Mouse (Mus musculus): ENCODE measurements around the gene Wdfy4. TPM values are rescaled to one million over a fixed set of nuclear protein-coding genes. Genes with fewer than 3 reads are reported as not detected.

Wdfy4 gene
- polyA plus RNA-seq, 1 experiment from 2014 or later, result 0.01 TPM

- H3K36me3 ChIP-seq (ENCODE audit: poor library complexity, severe bottlenecking), result no peaks in the 10 kb centered on the region
- no peaks in the 10 kb centered on the region for H3K9me3 ChIP-seq (replicated peaks)
- no peak for ATAC-seq
- no peak overlapping the region for H3K4me3 ChIP-seq
- WGBS, result 86% methylated on average over 7 of the region's 7 CpGs
- no peaks in the 10 kb centered on the region for H3K4me1 ChIP-seq
- no peak overlapping the region for H3K27ac ChIP-seq
- H3K4me2 ChIP-seq, result no peak overlapping the region
- H3K27me3 ChIP-seq, result no peaks in the 10 kb centered on the region
- no peak overlapping the region for H3K9ac ChIP-seq
Measured at GRCm38 (mm10) chr14:33072351-33072750, 113.0 kb downstream of the Wdfy4 start.

GRCm38 (mm10) chr14:33067676-33068075, 117.6 kb downstream of the Wdfy4 start:
- no peak overlapping the region for H3K4me2 ChIP-seq
- no peaks in the 10 kb centered on the region for H3K9me3 ChIP-seq (replicated peaks)
- ATAC-seq, result no peak
- H3K27me3 ChIP-seq, result peaks cover 24% of the 10 kb centered on the region; the same call in 1 of the 2 replicates
- no peaks in the 10 kb centered on the region for H3K4me1 ChIP-seq
- no peaks in the 10 kb centered on the region for H3K36me3 ChIP-seq (ENCODE audit: poor library complexity, severe bottlenecking)
- no peak overlapping the region for H3K4me3 ChIP-seq
- 84% methylated on average over 9 of the region's 9 CpGs for WGBS
- no peak overlapping the region for H3K9ac ChIP-seq
- H3K27ac ChIP-seq, result no peak overlapping the region

- no peaks in the 10 kb centered on the region for H3K9me3 ChIP-seq (replicated peaks)
- 26% methylated on average over 5 of the region's 5 CpGs for whole genome bisulfite sequencing
- ATAC-seq, result no peak
Measured at GRCm38 (mm10) chr14:33062996-33063395, 122.3 kb downstream of the Wdfy4 start.

GRCm38 (mm10) chr14:33058881-33059660, 126.2 kb downstream of the Wdfy4 start:
- Histone ChIP-seq H3K36me3 (ENCODE audit: poor library complexity, severe bottlenecking) (no peaks in the 10 kb centered on the region), H3K9me3 (replicated peaks) (no peaks in the 10 kb centered on the region), H3K9ac (no peak overlapping the region), H3K27ac (no peak overlapping the region), H3K4me2 (no peak overlapping the region), H3K4me1 (0 out of 2 replicates have a peak, but pooled peaks cover 2% of the 10 kb centered on the region), H3K4me3 (no peak overlapping the region), H3K27me3 (peaks cover 25% of the 10 kb centered on the region)
- 93% methylated on average over 7 of the region's 7 CpGs for WGBS
- ATAC-seq, result no peak

More at GRCm38 (mm10) chr14:33062996-33063395, 122.3 kb downstream of the Wdfy4 start:
- Histone ChIP-seq H3K36me3 (ENCODE audit: poor library complexity, severe bottlenecking) (no peaks in the 10 kb centered on the region), H3K9ac (no peak overlapping the region), H3K4me1 (no peaks in the 10 kb centered on the region), H3K27ac (no peak overlapping the region), H3K4me2 (no peak overlapping the region), H3K4me3 (no peak overlapping the region), H3K27me3 (peaks cover 45% of the 10 kb centered on the region)

GRCm38 (mm10) chr14:33053441-33053840, 131.9 kb downstream of the Wdfy4 start:
- Histone ChIP-seq H3K4me2 (no peak overlapping the region), H3K27me3 (no peaks in the 10 kb centered on the region; the same call in 1 of the 2 replicates), H3K4me1 (peaks cover 10% of the 10 kb centered on the region; the same call in 1 of the 2 replicates), H3K27ac (no peak overlapping the region), H3K4me3 (no peak overlapping the region), H3K9me3 (replicated peaks) (no peaks in the 10 kb centered on the region), H3K9ac (no peak overlapping the region), H3K36me3 (ENCODE audit: poor library complexity, severe bottlenecking) (no peaks in the 10 kb centered on the region)
- ATAC-seq, result no peak
- 40% methylated on average over 8 of the region's 8 CpGs for WGBS

- no peaks in the 10 kb centered on the region for H3K4me1 ChIP-seq
- no peak for ATAC-seq
- peaks cover 2% of the 10 kb centered on the region; the same call in 1 of the 2 replicates for H3K27me3 ChIP-seq
- H3K27ac ChIP-seq, result no peak overlapping the region
- no peak overlapping the region for H3K4me3 ChIP-seq
- H3K36me3 ChIP-seq (ENCODE audit: poor library complexity, severe bottlenecking), result no peaks in the 10 kb centered on the region
- no peaks in the 10 kb centered on the region for H3K9me3 ChIP-seq (replicated peaks)
- H3K9ac ChIP-seq, result no peak overlapping the region
- H3K4me2 ChIP-seq, result no peak overlapping the region
- 95% methylated on average over 3 of the region's 3 CpGs for WGBS
Measured at GRCm38 (mm10) chr14:33045217-33045616, 140.1 kb downstream of the Wdfy4 start.

- no peak overlapping the region for H3K4me2 ChIP-seq
- no peak overlapping the region for H3K27ac ChIP-seq
- no peak for ATAC-seq
- H3K4me1 ChIP-seq, result 0 out of 2 replicates have a peak, but pooled peaks cover 4% of the 10 kb centered on the region
- no peaks in the 10 kb centered on the region for H3K9me3 ChIP-seq (replicated peaks)
- H3K4me3 ChIP-seq, result no peak overlapping the region
- H3K36me3 ChIP-seq (ENCODE audit: poor library complexity, severe bottlenecking), result no peaks in the 10 kb centered on the region
- no peaks in the 10 kb centered on the region for H3K27me3 ChIP-seq
- 63% methylated on average over 3 of the region's 3 CpGs for WGBS
- no peak overlapping the region for H3K9ac ChIP-seq
Measured at GRCm38 (mm10) chr14:33036811-33037210, 148.5 kb downstream of the Wdfy4 start.

DNA sequence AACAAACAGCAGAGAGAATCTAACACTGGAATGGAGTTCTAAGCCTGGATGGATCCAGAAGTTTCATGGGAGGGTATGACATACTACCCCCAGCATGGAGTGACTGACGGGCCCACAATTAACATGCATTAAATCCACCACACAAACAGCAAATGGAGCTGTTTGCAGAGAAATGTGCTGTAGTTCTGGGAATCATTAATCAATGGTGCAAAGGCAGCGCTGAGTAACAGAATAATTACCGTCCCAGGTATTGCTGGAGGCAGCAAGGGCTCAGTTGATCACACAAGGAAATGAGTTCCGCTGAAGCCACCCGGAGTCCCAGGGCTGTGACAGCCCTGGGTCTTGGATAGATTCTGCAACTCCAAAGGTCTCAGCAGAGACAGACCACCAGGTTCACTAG, 149.9 kb downstream of the Wdfy4 start:
- no peaks in the 10 kb centered on the region for H3K27me3 ChIP-seq
- H3K9ac ChIP-seq, result no peak overlapping the region
- H3K4me3 ChIP-seq, result no peak overlapping the region
- no peaks in the 10 kb centered on the region for H3K9me3 ChIP-seq (replicated peaks)
- H3K36me3 ChIP-seq (ENCODE audit: poor library complexity, severe bottlenecking), result no peaks in the 10 kb centered on the region
- ATAC-seq, result no peak
- 62% methylated on average over 5 of the region's 5 CpGs for WGBS
- no peak overlapping the region for H3K4me2 ChIP-seq
- 0 out of 2 replicates have a peak, but pooled peaks cover 4% of the 10 kb centered on the region for H3K4me1 ChIP-seq
- no peak overlapping the region for H3K27ac ChIP-seq

DNA sequence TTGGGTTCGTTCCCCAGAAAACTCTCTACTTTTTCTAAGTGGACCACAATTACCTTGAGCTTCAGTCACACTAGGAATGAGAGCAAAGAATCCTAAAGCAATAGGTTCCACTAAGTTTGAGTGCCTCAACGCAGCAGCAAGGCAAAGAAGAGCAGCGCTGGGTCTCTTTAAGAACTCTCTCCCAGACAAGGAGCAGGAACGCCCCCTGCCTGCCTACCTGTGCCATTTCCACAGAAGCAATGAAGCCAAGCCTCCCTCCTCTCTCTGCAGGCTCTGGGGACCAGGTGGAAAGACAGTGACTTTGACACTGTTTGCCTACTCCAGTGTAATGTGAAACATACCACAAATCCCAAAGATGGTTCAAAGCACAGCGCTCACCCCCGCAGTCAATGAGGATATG, 151.9 kb downstream of the Wdfy4 start:
- H3K4me3 ChIP-seq, result no peak overlapping the region
- H3K9me3 ChIP-seq (replicated peaks), result no peaks in the 10 kb centered on the region
- H3K27me3 ChIP-seq, result no peaks in the 10 kb centered on the region
- H3K9ac ChIP-seq, result no peak overlapping the region
- no peak overlapping the region for H3K27ac ChIP-seq
- no peak for ATAC-seq
- 43% methylated on average over 6 of the region's 6 CpGs for WGBS
- H3K4me2 ChIP-seq, result no peak overlapping the region
- H3K4me1 ChIP-seq, result 0 out of 2 replicates have a peak, but pooled peaks cover 4% of the 10 kb centered on the region
- no peaks in the 10 kb centered on the region for H3K36me3 ChIP-seq (ENCODE audit: poor library complexity, severe bottlenecking)

GRCm38 (mm10) chr14:33030849-33031248, 154.5 kb downstream of the Wdfy4 start:
- Histone ChIP-seq H3K36me3 (ENCODE audit: poor library complexity, severe bottlenecking) (no peaks in the 10 kb centered on the region), H3K4me2 (no peak overlapping the region), H3K4me1 (0 out of 2 replicates have a peak, but pooled peaks cover 4% of the 10 kb centered on the region), H3K27me3 (no peaks in the 10 kb centered on the region), H3K9ac (no peak overlapping the region), H3K9me3 (replicated peaks) (no peaks in the 10 kb centered on the region), H3K27ac (no peak overlapping the region), H3K4me3 (no peak overlapping the region)
- WGBS, result 67% methylated on average over 3 of the region's 3 CpGs
- ATAC-seq, result no peak

- H3K27ac ChIP-seq, result no peak overlapping the region
- no peaks in the 10 kb centered on the region for H3K27me3 ChIP-seq
- 85% methylated on average over 5 of the region's 5 CpGs for WGBS
- no peak overlapping the region for H3K9ac ChIP-seq
- H3K36me3 ChIP-seq (ENCODE audit: poor library complexity, severe bottlenecking), result no peaks in the 10 kb centered on the region
- H3K4me1 ChIP-seq, result no peaks in the 10 kb centered on the region
- H3K9me3 ChIP-seq (replicated peaks), result no peaks in the 10 kb centered on the region
- no peak for ATAC-seq
- no peak overlapping the region for H3K4me3 ChIP-seq
- no peak overlapping the region for H3K4me2 ChIP-seq
Measured at GRCm38 (mm10) chr14:33019606-33020005, 165.7 kb downstream of the Wdfy4 start.

DNA sequence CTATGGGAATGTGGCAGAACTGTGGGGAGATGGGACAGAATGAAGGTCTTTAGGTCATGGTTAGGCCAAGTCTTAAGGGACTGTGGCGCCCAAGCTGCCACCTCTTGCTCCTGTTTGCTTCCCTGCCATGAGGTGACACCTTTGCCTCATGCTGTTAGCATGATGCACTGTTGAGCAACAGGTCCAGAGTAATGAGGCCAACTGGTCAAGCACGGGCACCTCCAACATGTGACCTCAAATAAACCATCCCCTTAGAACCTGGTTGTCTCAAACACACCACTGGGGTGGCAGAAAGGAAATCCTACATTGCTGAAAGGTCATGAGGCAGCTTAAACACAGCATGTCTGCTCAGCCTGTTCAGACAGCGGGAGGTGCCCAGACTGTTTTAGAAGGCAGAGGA, 166.3 kb downstream of the Wdfy4 start:
- Histone ChIP-seq H3K27me3 (no peaks in the 10 kb centered on the region), H3K4me2 (no peak overlapping the region), H3K4me1 (no peaks in the 10 kb centered on the region), H3K27ac (no peak overlapping the region), H3K9me3 (replicated peaks) (no peaks in the 10 kb centered on the region), H3K4me3 (no peak overlapping the region), H3K9ac (no peak overlapping the region), H3K36me3 (ENCODE audit: poor library complexity, severe bottlenecking) (no peaks in the 10 kb centered on the region)
- ATAC-seq, result no peak
- WGBS, result 82% methylated on average over 3 of the region's 3 CpGs

All from forebrain, embryonic 13.5 days (tissue).